Mouse (Mus musculus) cerebellum, adult 2 months (tissue): Measurements from ENCODE around the gene Lzic.
A peak's percentile ranks its signal among the peaks of the same experiment; 100 is the strongest.

ENCODE experiments used
- CTCF ChIP-seq: fragments of 200-500 bp; IDR thresholded peaks from 2 replicates; pipeline ENCODE4 v1.5.1; 2011; ENCODE audit warnings: low read depth, mild to moderate bottlenecking, control low read depth, low read length, moderate library complexity, borderline replicate concordance; ENCODE audit not compliant: insufficient read depth
- POLR2A ChIP-seq: fragments of 200-500 bp; IDR thresholded peaks from 2 replicates; pipeline ENCODE4 v1.6.1; 2011; ENCODE audit warnings: low read length, control low read depth, borderline replicate concordance; ENCODE audit not compliant: insufficient read depth

- no peak for TF ChIP-seq POLR2A
- TF ChIP-seq CTCF: 0 out of 2 replicates have a peak, but pooled peaks have one; percentile 5
Observed at GRCm38 (mm10) chr4:149475096-149475495, 9.9 kb upstream of the Lzic start.
